Mouse (Mus musculus): ENCODE results near the gene Got2. TPM values are rescaled to one million over a fixed set of nuclear protein-coding genes. Genes with fewer than 3 reads are reported as not detected.

Gene Got2
- total and polyA plus RNA-seq, 2 experiments from 2014 or later = 229 to 235 TPM

DNA sequence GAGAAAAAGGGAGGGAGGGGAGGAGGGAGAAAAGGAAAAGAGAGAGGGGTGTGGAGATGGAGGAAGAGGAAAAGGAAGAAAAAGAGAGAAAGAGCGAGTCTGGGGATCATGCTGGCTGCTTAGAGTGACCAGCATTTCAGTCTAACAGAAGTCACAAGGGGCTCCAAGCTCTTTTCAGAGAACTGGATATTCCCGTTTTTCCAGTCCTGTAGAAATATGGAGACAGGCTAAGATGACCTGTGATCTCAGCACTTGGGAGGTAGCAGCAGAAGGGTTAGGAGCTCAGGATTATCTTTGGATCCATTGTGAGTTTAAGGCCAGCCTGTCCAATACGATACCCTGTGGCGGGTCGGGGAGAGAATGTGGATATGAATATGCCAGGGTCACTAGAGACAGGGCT is 22.9 kb upstream of the Got2 start:
- no peak for TF ChIP-seq CTCF (IDR thresholded peaks at IDR 0.05)
- Histone ChIP-seq H3K9me3 (ENCODE audit: low read length) (no peaks in the 10 kb centered on the region), H3K4me1 (ENCODE audit: insufficient read depth, low read length) (no peaks in the 10 kb centered on the region), H3K36me3 (ENCODE audit: insufficient read depth, low read length) (no peaks in the 10 kb centered on the region), H3K9ac (replicated peaks; ENCODE audit: low read length, poor library complexity, severe bottlenecking) (no peak overlapping the region), H3K4me3 (ENCODE audit: low read depth, low read length) (no peak overlapping the region), H3K27me3 (ENCODE audit: insufficient read depth, low read length) (no peaks in the 10 kb centered on the region), H3K4me2 (ENCODE audit: low read depth, low read length, poor library complexity, severe bottlenecking) (no peak overlapping the region), H3K27ac (ENCODE audit: low read depth, low read length) (no peak overlapping the region)
- DNase-seq (ENCODE audit: low spot score) (no peak), ATAC-seq (ENCODE audit: low FRiP score) (no peak)
- WGBS = 82% methylated on average over 5 of the region's 5 CpGs

DNA sequence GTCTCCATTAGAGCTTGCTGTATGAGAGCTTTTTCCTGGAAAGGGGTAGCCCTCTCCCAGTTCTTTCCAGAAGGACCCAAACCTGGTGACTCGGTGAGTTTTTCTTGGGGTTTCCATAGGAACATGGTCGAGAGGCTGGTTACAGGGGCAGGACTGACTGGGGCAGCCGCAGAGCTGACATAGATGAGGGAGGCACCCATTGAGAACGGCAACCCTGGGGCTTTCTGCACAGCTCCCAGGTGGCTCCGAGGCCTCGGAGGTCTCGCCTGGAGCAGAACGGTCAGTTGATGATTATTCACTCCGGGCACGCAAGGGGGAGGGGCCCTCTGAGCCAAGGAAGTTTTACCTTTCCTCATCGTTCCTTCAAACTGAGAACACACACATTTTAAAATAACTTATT is 19.5 kb upstream of the Got2 start:
- H3K9ac ChIP-seq (replicated peaks; ENCODE audit: low read length, poor library complexity, severe bottlenecking) = no peak overlapping the region
- no peaks in the 10 kb centered on the region for H3K36me3 ChIP-seq (ENCODE audit: insufficient read depth, low read length)
- TF ChIP-seq CTCF (IDR thresholded peaks at IDR 0.05) = no peak
- no peak overlapping the region for H3K4me3 ChIP-seq (ENCODE audit: low read depth, low read length)
- no peaks in the 10 kb centered on the region for H3K4me1 ChIP-seq (ENCODE audit: insufficient read depth, low read length)
- no peak overlapping the region for H3K4me2 ChIP-seq (ENCODE audit: low read depth, low read length, poor library complexity, severe bottlenecking)
- no peak overlapping the region for H3K27ac ChIP-seq (ENCODE audit: low read depth, low read length)
- ATAC-seq (ENCODE audit: low FRiP score) (no peak), DNase-seq (ENCODE audit: low spot score) (no peak)
- WGBS = 86% methylated on average over 11 of the region's 11 CpGs
- H3K9me3 ChIP-seq (ENCODE audit: low read length) = no peaks in the 10 kb centered on the region
- H3K27me3 ChIP-seq (ENCODE audit: insufficient read depth, low read length) = no peaks in the 10 kb centered on the region

DNA sequence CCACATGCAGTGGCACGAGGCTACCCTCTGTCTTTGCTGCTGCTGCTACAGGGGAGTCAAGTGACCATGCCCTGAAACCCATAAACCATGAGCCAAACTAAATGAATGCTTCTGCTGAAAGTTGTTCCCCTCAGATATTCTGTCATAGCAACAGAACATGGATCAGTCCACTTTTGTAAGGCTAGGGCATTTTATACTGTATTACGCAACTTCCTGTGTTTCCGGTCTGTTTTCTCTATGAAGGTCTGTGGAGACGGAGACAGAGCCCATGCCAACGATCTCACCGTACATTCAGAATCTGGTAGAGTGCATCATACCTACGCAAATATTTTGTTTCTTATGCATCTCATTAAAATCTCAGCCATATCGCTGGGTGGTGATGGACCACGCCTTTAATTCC is 18.4 kb upstream of the Got2 start:
- H3K4me1 ChIP-seq (ENCODE audit: insufficient read depth, low read length) = no peaks in the 10 kb centered on the region
- no peak overlapping the region for H3K9ac ChIP-seq (replicated peaks; ENCODE audit: low read length, poor library complexity, severe bottlenecking)
- H3K27me3 ChIP-seq (ENCODE audit: insufficient read depth, low read length) = no peaks in the 10 kb centered on the region
- no peaks in the 10 kb centered on the region for H3K9me3 ChIP-seq (ENCODE audit: low read length)
- H3K36me3 ChIP-seq (ENCODE audit: insufficient read depth, low read length) = no peaks in the 10 kb centered on the region
- H3K4me3 ChIP-seq (ENCODE audit: low read depth, low read length) = no peak overlapping the region
- no peak overlapping the region for H3K4me2 ChIP-seq (ENCODE audit: low read depth, low read length, poor library complexity, severe bottlenecking)
- TF ChIP-seq CTCF (IDR thresholded peaks at IDR 0.05) = no peak
- whole genome bisulfite sequencing = 89% methylated on average over 9 of the region's 9 CpGs
- H3K27ac ChIP-seq (ENCODE audit: low read depth, low read length) = no peak overlapping the region
- ATAC-seq (ENCODE audit: low FRiP score) (no peak), DNase-seq (ENCODE audit: low spot score) (no peak)

DNA sequence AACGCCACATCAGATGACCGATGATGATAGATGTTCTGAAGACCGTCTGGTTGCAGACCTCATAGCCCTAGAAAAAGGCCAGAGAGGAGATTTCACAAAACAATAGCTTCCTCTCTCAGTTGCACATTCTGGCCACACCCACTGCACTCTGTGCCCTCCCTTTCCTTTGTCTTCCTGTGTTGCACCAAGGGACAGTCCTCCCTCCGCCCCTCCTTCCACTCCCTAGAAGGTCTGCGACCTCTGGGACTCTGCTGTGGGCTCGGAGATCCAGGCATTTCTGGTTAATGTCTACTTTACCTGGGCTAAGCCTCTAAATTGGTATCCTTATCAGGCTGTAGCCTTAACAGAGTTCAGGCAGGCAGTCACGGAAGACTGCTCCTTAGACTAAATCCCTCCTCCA is 13.5 kb upstream of the Got2 start:
- Histone ChIP-seq H3K4me2 (ENCODE audit: low read depth, low read length, poor library complexity, severe bottlenecking) (no peak overlapping the region), H3K9me3 (ENCODE audit: low read length) (no peaks in the 10 kb centered on the region), H3K27ac (ENCODE audit: low read depth, low read length) (no peak overlapping the region), H3K36me3 (ENCODE audit: insufficient read depth, low read length) (no peaks in the 10 kb centered on the region), H3K27me3 (ENCODE audit: insufficient read depth, low read length) (no peaks in the 10 kb centered on the region), H3K4me3 (ENCODE audit: low read depth, low read length) (no peak overlapping the region), H3K4me1 (ENCODE audit: insufficient read depth, low read length) (no peaks in the 10 kb centered on the region), H3K9ac (replicated peaks; ENCODE audit: low read length, poor library complexity, severe bottlenecking) (no peak overlapping the region)
- TF ChIP-seq CTCF (IDR thresholded peaks at IDR 0.05) = no peak
- ATAC-seq (ENCODE audit: low FRiP score) (no peak), DNase-seq (ENCODE audit: low spot score) (no peak)
- WGBS = 23% methylated on average over 7 of the region's 7 CpGs

DNA sequence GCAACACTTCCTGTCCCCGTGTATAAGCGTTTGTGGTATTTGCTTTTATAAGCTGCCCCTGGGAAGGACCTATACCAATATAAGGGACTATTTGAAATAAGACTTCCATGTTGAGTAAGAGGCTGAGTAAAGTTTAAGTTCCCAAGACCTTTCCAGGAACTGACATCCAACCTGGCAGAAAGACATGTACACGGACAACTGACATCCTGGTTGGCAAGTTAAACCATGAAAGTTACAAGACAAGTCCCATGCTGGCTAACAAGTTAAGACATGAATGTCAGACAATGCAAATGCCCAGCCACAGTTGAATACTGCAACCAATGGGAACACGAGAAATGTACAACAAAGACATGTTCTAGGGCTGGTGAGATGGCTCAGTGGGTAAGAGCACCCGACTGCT is 5.4 kb upstream of the Got2 start:
- ATAC-seq (ENCODE audit: low FRiP score) = no peak
- H3K9me3 ChIP-seq (ENCODE audit: low read length) = no peaks in the 10 kb centered on the region
- WGBS = 82% methylated on average over 5 of the region's 5 CpGs

DNA sequence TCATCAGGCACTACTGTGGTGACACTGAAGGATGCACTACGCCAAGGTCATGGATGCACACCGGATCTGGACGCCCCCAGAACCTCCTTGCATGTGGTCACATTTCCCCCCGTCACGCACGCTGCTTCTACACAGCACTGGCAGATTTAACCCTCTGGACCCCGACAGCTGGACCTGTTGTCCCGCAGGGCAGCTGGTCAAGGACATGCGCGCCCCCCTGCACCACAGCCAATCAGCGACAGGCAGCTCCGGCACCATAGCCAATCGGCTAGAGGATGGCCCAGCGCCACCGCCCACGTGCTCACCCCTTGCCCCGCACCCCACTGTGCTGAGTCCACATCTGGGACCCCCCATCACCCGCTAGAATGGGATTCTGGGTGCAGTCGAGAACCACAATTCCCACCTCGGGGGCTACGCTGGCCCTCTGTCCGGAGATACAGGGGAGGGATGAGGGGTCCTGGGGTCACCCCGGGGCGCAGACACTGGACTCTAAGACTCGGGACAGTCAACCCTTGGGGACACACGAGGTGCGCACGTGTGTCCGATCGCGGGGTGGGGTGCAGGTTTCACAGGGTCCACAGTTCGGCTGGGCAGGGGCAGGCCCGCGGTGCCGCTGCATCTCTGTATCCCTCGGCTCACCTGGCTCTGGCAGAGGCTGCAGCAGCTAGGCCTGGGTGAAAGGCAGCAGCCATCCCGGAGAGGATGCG is 616 bp downstream of the Got2 start:
- H3K36me3 ChIP-seq (ENCODE audit: insufficient read depth, low read length) = no peaks in the 10 kb centered on the region
- WGBS = under 1% methylated on average over 38 of the region's 38 CpGs
- DNase-seq (ENCODE audit: low spot score) = peak; percentile 88
- no peak for TF ChIP-seq CTCF (IDR thresholded peaks at IDR 0.05)
- peak overlapping the region; percentile 74 for H3K4me2 ChIP-seq (ENCODE audit: low read depth, low read length, poor library complexity, severe bottlenecking)
- peaks cover 6% of the 10 kb centered on the region; the same call in 1 of the 2 replicates for H3K4me1 ChIP-seq (ENCODE audit: insufficient read depth, low read length)
- no peaks in the 10 kb centered on the region for H3K27me3 ChIP-seq (ENCODE audit: insufficient read depth, low read length)
- H3K27ac ChIP-seq (ENCODE audit: low read depth, low read length) = peak overlapping the region; percentile 82
- peak overlapping the region; percentile 84 for H3K9ac ChIP-seq (replicated peaks; ENCODE audit: low read length, poor library complexity, severe bottlenecking)
- peak; percentile 95 for ATAC-seq (ENCODE audit: low FRiP score)
- no peaks in the 10 kb centered on the region for H3K9me3 ChIP-seq (ENCODE audit: low read length)
- H3K4me3 ChIP-seq (ENCODE audit: low read depth, low read length) = peak overlapping the region; percentile 79

More for the DNA sequence above, 5.4 kb upstream of the Got2 start:
- H3K36me3 ChIP-seq (ENCODE audit: insufficient read depth, low read length) = no peaks in the 10 kb centered on the region
- H3K27ac ChIP-seq (ENCODE audit: low read depth, low read length) = no peak overlapping the region
- H3K9ac ChIP-seq (replicated peaks; ENCODE audit: low read length, poor library complexity, severe bottlenecking) = no peak overlapping the region
- no peak overlapping the region for H3K4me3 ChIP-seq (ENCODE audit: low read depth, low read length)
- no peak for DNase-seq (ENCODE audit: low spot score)
- H3K27me3 ChIP-seq (ENCODE audit: insufficient read depth, low read length) = no peaks in the 10 kb centered on the region
- TF ChIP-seq CTCF (IDR thresholded peaks at IDR 0.05) = no peak
- H3K4me2 ChIP-seq (ENCODE audit: low read depth, low read length, poor library complexity, severe bottlenecking) = no peak overlapping the region
- no peaks in the 10 kb centered on the region for H3K4me1 ChIP-seq (ENCODE audit: insufficient read depth, low read length)

All from midbrain, postnatal 0 days (tissue).